23 mouse cellular contexts compared by ENCODE assay signal in genomic region chr8:91124315-91124714, GRCm38 (mm10). TPM values are rescaled to one million over a fixed set of nuclear protein-coding genes. Genes with fewer than 3 reads are reported as not detected.
A peak's percentile ranks its signal among the peaks of the same experiment; 100 is the strongest.
DNase-seq lines count a peak whose midpoint lies in the region; ATAC-seq and TF ChIP-seq lines count a peak whose summit lies in the region.
"Had no signal": no experiment of that assay in that cellular context is flagged by ENCODE, and none has a peak within 500 bp of the region (broad histone marks: within the 10 kb centered on the region; RNA-seq: fewer than 3 reads in every experiment).

No protein-coding gene starts in this region.

- H3K27me3 ChIP-seq in Patski, result no peaks in the 10 kb centered on the region
- H3K27me3 ChIP-seq in kidney, embryonic 16.5 days (ENCODE audit: insufficient read depth, low read length), result no peaks in the 10 kb centered on the region
- H3K27me3 ChIP-seq in lung, postnatal 0 days (replicated peaks; ENCODE audit: insufficient read depth, low read length), result no peaks in the 10 kb centered on the region
- H3K27me3 ChIP-seq: CH12.LX; embryonic facial prominence, embryonic 13.5 days; forebrain, embryonic 12.5 days; hindbrain, embryonic 12.5 days had no signal

- H3K4me1 ChIP-seq in kidney, embryonic 16.5 days (ENCODE audit: insufficient read depth, low read length), result no peaks in the 10 kb centered on the region
- H3K4me1 ChIP-seq in lung, postnatal 0 days (ENCODE audit: insufficient read depth, low read depth, low read length), result no peaks in the 10 kb centered on the region
- H3K4me1 ChIP-seq: embryonic facial prominence, embryonic 13.5 days; forebrain, embryonic 12.5 days; heart, embryonic 10.5 days; hindbrain, embryonic 12.5 days had no signal

- WGBS in kidney, embryonic 16.5 days, result 80% methylated on average over 5 of the region's 5 CpGs
- 86% methylated on average over 5 of the region's 5 CpGs for WGBS in lung, postnatal 0 days

- H3K9ac ChIP-seq in kidney, embryonic 16.5 days (replicated peaks; ENCODE audit: low read length), result no peak overlapping the region
- H3K9ac ChIP-seq in lung, postnatal 0 days (replicated peaks; ENCODE audit: low read depth), result no peak overlapping the region
- H3K9ac ChIP-seq: embryonic facial prominence, embryonic 13.5 days; forebrain, embryonic 12.5 days; hindbrain, embryonic 12.5 days had no signal

- ATAC-seq in Patski, result peak; percentile 87
- peak; percentile 54; the same call in 1 of the 2 replicates for ATAC-seq in kidney, embryonic 16.5 days (ENCODE audit: low FRiP score, low TSS enrichment)
- ATAC-seq in lung, postnatal 0 days, result no peak
- ATAC-seq: forebrain, embryonic 16.5 days had no signal

- H3K27ac ChIP-seq in kidney, embryonic 16.5 days (ENCODE audit: low read length), result no peak overlapping the region
- H3K27ac ChIP-seq in lung, postnatal 0 days (ENCODE audit: low read length), result no peak overlapping the region
- H3K27ac ChIP-seq: embryonic facial prominence, embryonic 13.5 days; forebrain, embryonic 12.5 days; gastrocnemius, adult 2 months; heart, embryonic 10.5 days; hindbrain, embryonic 12.5 days had no signal

- peak; percentile 70 for DNase-seq in kidney, adult 11 months
- no peak for DNase-seq in kidney, postnatal 4 days
- DNase-seq in Patski (ENCODE audit: low read depth, low spot score), result no peak
- DNase-seq in kidney, postnatal 36 days, result peak; percentile 60 to 76
- DNase-seq in gastrocnemius, adult 18-20 months (ENCODE audit: low spot score), result no peak
- no peak for DNase-seq in lung, postnatal 0 days (ENCODE audit: low spot score)
- no peak for DNase-seq in testis, postnatal 14 days (ENCODE audit: low spot score)
- DNase-seq: adrenal gland, adult 2 months; adrenal gland, postnatal 25 days; cerebellum, adult 18-20 months; cerebellum, adult 9-11 months; cerebellum, postnatal 36 days; gastrocnemius, adult 2 months; gastrocnemius, postnatal 25 days; heart, postnatal 10 days; heart, postnatal 4 days had no signal

- peaks cover 68% of the 10 kb centered on the region for H3K36me3 ChIP-seq in kidney, embryonic 16.5 days (ENCODE audit: insufficient read depth, low read length)
- peaks cover 50% of the 10 kb centered on the region for H3K36me3 ChIP-seq in lung, postnatal 0 days (ENCODE audit: insufficient read depth, low read length)

- in situ Hi-C loops in Patski (cut with MboI; ENCODE audit: low pct_unique_long_range_greater_than_20kb), result no loop called here

- no peak overlapping the region for H3K4me2 ChIP-seq in kidney, embryonic 16.5 days (replicated peaks; ENCODE audit: low read depth, low read length)
- H3K4me2 ChIP-seq in lung, postnatal 0 days (replicated peaks; ENCODE audit: low read depth, low read length), result no peak overlapping the region
- H3K4me2 ChIP-seq: embryonic facial prominence, embryonic 13.5 days; forebrain, embryonic 12.5 days; hindbrain, embryonic 12.5 days had no signal

- no peak for TF ChIP-seq CTCF in Patski (IDR thresholded peaks at IDR 0.05)
- TF ChIP-seq CTCF in lung, postnatal 0 days (IDR thresholded peaks at IDR 0.05), result no peak

- H3K9me3 ChIP-seq in kidney, embryonic 16.5 days (ENCODE audit: low read length), result no peaks in the 10 kb centered on the region
- H3K9me3 ChIP-seq in lung, postnatal 0 days (ENCODE audit: low read length), result no peaks in the 10 kb centered on the region
- H3K9me3 ChIP-seq: embryonic facial prominence, embryonic 13.5 days; forebrain, embryonic 12.5 days; heart, embryonic 10.5 days; hindbrain, embryonic 12.5 days had no signal

- CTCF ChIA-PET in Patski (lab: Charles Lee), result interaction anchor here (0.9 to 4.7 kb wide), 5 partner anchors 9 to 103 kb away, joined by 3 to 19 read pairs (median 4); no protein-coding TSS in a partner anchor

- POLR2A ChIA-PET in Patski (lab: Charles Lee), result interaction anchor here (0.6 to 0.9 kb wide), 6 partner anchors 10 to 105 kb away, joined by 3 to 10 read pairs (median 3); no protein-coding TSS in a partner anchor

- H3K4me3 ChIP-seq in kidney, embryonic 16.5 days (ENCODE audit: low read length), result no peak overlapping the region
- H3K4me3 ChIP-seq in lung, postnatal 0 days (ENCODE audit: low read depth, low read length), result no peak overlapping the region
- H3K4me3 ChIP-seq: embryonic facial prominence, embryonic 13.5 days; forebrain, embryonic 12.5 days; gastrocnemius, adult 2 months; heart, embryonic 10.5 days; hindbrain, embryonic 12.5 days had no signal

- no peak for TF ChIP-seq EP300 in lung, postnatal 0 days (IDR thresholded peaks at IDR 0.05)

RNA-seq across cellular contexts. Expression of gene Rbl2, which starts 54.5 kb away (rescaled TPM):
- 52.7 TPM for polyA plus RNA-seq in Patski (2021)
- polyA plus RNA-seq in kidney, embryonic 16.5 days (2015; fragmentation: Nextera tagmentation; extraction: Ambion mirVana), result 19.1 and 22.8 TPM in 2 replicates
- 10 to 100 TPM; 35.9 to 41.8 TPM for total RNA-seq in gastrocnemius, adult 18-20 months (2021)
- 13.7 and 13.8 TPM in 2 replicates for polyA plus RNA-seq in lung, postnatal 0 days (2015; fragmentation: Nextera tagmentation; extraction: Ambion mirVana)

Comparison
In these comparisons a context has a peak if more than half of its experiments do, and no peak if none do; other contexts are left out.
1. DNase-seq: peak in kidney, adult 11 months (single experiment) and kidney, postnatal 36 days (2 of 2); none in kidney, postnatal 4 days (0 of 2), Patski (single experiment), gastrocnemius, adult 18-20 months (single experiment), lung, postnatal 0 days (single experiment) and testis, postnatal 14 days (single experiment).